Mouse (Mus musculus): Measurements from ENCODE around the gene Ttc7b. TPM values are rescaled to one million over a fixed set of nuclear protein-coding genes. Genes with fewer than 3 reads are reported as not detected.
A peak's percentile ranks its signal among the peaks of the same experiment; 100 is the strongest.

Ttc7b gene
- total and polyA plus RNA-seq, 3 experiments = 71.6 to 84.4 (median 82.0) TPM

- Histone ChIP-seq H3K27me3 (ENCODE audit: control insufficient read depth, insufficient read depth, low read length) (no peaks in the 10 kb centered on the region), H3K36me3 (ENCODE audit: control insufficient read depth, insufficient read depth, low read length) (peaks cover 5% of the 10 kb centered on the region), H3K4me1 (ENCODE audit: control insufficient read depth, insufficient read depth, low read length) (peaks cover 8% of the 10 kb centered on the region), H3K9ac (ENCODE audit: low read depth, low read length) (no peak overlapping the region), H3K79me2 (replicated peaks; ENCODE audit: control insufficient read depth, insufficient read depth, low read length) (no peaks in the 10 kb centered on the region; the same call in 1 of the 2 replicates), H3K27ac (no peak overlapping the region), H3K4me3 (no peak overlapping the region)
- 97% methylated on average over 7 of the region's 7 CpGs for WGBS
- no peak for TF ChIP-seq EP300 (IDR thresholded peaks at IDR 0.05; ENCODE audit: insufficient read depth, low read depth, low read length)
- no peak for TF ChIP-seq POLR2A (IDR thresholded peaks at IDR 0.05; ENCODE audit: insufficient read depth, low read depth, low read length)
- no peak for TF ChIP-seq CTCF (IDR thresholded peaks at IDR 0.05)
- DNase-seq = no peak
- intact Hi-C loops (cut with DNase I) = no loop called here
These were observed 62.9 kb downstream of the Ttc7b start for GRCm38 (mm10) chr12:100457701-100458100.

DNA sequence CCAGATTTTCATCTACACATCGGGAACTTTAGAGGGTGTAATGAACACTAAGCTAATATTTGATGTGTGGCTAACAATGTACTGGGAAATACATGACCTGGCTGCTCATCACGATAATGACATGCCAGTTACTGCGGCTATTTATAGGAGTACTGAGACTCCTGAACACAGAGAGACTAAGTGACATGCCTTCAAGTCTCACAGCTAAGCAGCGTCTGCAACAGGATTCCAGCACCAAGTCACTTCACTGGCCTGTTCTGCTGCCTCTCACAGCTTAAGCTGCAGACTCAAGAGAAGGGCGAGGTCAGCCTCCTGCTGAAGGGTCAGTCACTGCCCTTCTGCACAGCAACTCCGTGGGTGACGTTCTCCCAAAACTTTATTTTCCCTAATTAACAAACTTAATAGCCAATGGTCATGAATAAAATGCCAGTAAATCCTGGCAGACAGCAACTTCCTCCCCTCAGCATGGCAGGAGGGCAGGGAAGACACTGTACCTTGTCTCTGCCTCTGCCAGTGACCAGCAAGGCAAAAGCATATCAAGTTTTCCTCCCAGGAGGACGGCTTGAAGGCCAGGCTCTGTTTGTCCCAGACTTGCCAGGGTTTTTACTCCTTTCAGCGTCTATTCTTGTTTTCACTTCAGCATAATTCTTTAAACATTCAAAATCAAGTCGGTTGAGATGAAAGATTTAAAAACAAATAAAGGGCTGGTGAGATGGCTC is 64.2 kb downstream of the Ttc7b start:
- DNase-seq = no peak
- H3K27me3 ChIP-seq (ENCODE audit: control insufficient read depth, insufficient read depth, low read length) = no peaks in the 10 kb centered on the region
- 53% methylated on average over 10 of the region's 10 CpGs for WGBS
- intact Hi-C loops (cut with DNase I) = no loop called here
- H3K36me3 ChIP-seq (ENCODE audit: control insufficient read depth, insufficient read depth, low read length) = peaks cover 5% of the 10 kb centered on the region
- no peak overlapping the region for H3K4me3 ChIP-seq
- peak overlapping the region; percentile 83 for H3K27ac ChIP-seq
- H3K79me2 ChIP-seq (replicated peaks; ENCODE audit: control insufficient read depth, insufficient read depth, low read length) = no peaks in the 10 kb centered on the region; the same call in 1 of the 2 replicates
- TF ChIP-seq EP300 (IDR thresholded peaks at IDR 0.05; ENCODE audit: insufficient read depth, low read depth, low read length) (no peak), CTCF (IDR thresholded peaks at IDR 0.05) (no peak), POLR2A (IDR thresholded peaks at IDR 0.05; ENCODE audit: insufficient read depth, low read depth, low read length) (0 out of 2 replicates have a peak, but pooled peaks have one; percentile 20)
- H3K9ac ChIP-seq (ENCODE audit: low read depth, low read length) = no peak overlapping the region
- peaks cover 8% of the 10 kb centered on the region for H3K4me1 ChIP-seq (ENCODE audit: control insufficient read depth, insufficient read depth, low read length)

DNA sequence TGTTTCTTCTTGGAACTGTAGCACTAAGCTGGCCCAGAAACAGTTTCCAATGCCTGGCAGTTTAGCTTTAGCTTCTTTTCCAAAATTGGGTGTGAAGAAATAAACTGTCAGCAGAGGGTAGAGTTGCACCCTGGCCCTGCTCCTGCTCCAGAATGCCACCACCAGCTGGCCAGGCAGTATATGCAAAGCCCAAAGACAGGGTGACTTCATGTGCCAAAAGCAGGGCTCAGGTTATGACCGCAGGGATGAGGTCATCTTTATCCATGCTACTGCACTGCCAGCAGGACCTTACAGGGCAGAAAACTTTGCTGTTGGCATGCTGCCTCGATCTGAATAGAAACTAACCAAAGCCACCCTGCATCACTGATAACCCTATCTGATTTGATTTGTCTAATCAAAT is 65.2 kb downstream of the Ttc7b start:
- Histone ChIP-seq H3K4me3 (no peak overlapping the region), H3K27ac (peak overlapping the region; percentile 83), H3K9ac (ENCODE audit: low read depth, low read length) (no peak overlapping the region), H3K79me2 (replicated peaks; ENCODE audit: control insufficient read depth, insufficient read depth, low read length) (peaks cover 2% of the 10 kb centered on the region), H3K27me3 (ENCODE audit: control insufficient read depth, insufficient read depth, low read length) (no peaks in the 10 kb centered on the region), H3K36me3 (ENCODE audit: control insufficient read depth, insufficient read depth, low read length) (peaks cover 5% of the 10 kb centered on the region), H3K4me1 (ENCODE audit: control insufficient read depth, insufficient read depth, low read length) (peaks cover 8% of the 10 kb centered on the region)
- intact Hi-C loops (cut with DNase I) = no loop called here
- WGBS = 27% methylated on average over 2 of the region's 2 CpGs
- DNase-seq = peak; percentile 49 to 69
- TF ChIP-seq POLR2A (IDR thresholded peaks at IDR 0.05; ENCODE audit: insufficient read depth, low read depth, low read length) = no peak
- peak; percentile 61 for TF ChIP-seq CTCF (IDR thresholded peaks at IDR 0.05)
- 0 out of 2 replicates have a peak, but pooled peaks have one; percentile 57 for TF ChIP-seq EP300 (IDR thresholded peaks at IDR 0.05; ENCODE audit: insufficient read depth, low read depth, low read length)

DNA sequence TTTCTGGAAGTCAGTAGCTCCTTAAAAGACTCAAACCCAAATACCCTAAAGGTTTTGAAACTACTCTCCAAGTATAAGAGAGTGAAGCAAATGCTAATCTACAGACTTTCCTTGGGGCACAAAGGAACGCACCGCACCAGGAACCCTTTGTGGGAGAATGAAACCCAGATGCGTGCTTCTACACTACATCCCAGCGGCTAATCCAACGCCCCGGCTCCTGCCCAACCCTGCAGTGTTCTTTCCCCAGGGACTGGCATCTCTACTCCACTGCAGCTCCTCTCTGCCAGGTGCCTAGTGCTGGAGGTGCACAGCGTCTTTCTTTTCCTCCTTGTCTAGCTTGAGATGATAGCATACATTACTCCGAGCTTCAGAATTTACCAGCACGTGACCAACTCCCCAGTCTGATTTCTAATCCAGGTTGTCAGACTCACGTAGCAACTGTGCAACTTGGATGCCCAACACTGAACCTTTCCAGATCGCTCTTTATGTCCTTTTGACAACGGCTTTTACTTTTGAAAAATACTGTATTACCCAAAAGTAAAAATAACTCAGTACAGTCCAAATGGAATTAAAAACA is 72.8 kb downstream of the Ttc7b start:
- TF ChIP-seq CTCF (IDR thresholded peaks at IDR 0.05) (no peak), EP300 (IDR thresholded peaks at IDR 0.05; ENCODE audit: insufficient read depth, low read depth, low read length) (no peak), POLR2A (IDR thresholded peaks at IDR 0.05; ENCODE audit: insufficient read depth, low read depth, low read length) (no peak)
- Histone ChIP-seq H3K9ac (ENCODE audit: low read depth, low read length) (no peak overlapping the region), H3K27ac (no peak overlapping the region), H3K4me3 (no peak overlapping the region), H3K79me2 (replicated peaks; ENCODE audit: control insufficient read depth, insufficient read depth, low read length) (peaks cover 2% of the 10 kb centered on the region), H3K27me3 (ENCODE audit: control insufficient read depth, insufficient read depth, low read length) (no peaks in the 10 kb centered on the region), H3K4me1 (ENCODE audit: control insufficient read depth, insufficient read depth, low read length) (peaks cover 11% of the 10 kb centered on the region), H3K36me3 (ENCODE audit: control insufficient read depth, insufficient read depth, low read length) (peaks cover 6% of the 10 kb centered on the region; the same call in 1 of the 2 replicates)
- 70% methylated on average over 12 of the region's 12 CpGs for WGBS
- intact Hi-C loops (cut with DNase I) = no loop called here
- no peak for DNase-seq

- H3K36me3 ChIP-seq (ENCODE audit: control insufficient read depth, insufficient read depth, low read length) = peaks cover 6% of the 10 kb centered on the region; the same call in 1 of the 2 replicates
- TF ChIP-seq POLR2A (IDR thresholded peaks at IDR 0.05; ENCODE audit: insufficient read depth, low read depth, low read length) = no peak
- H3K27ac ChIP-seq = no peak overlapping the region
- no peaks in the 10 kb centered on the region for H3K27me3 ChIP-seq (ENCODE audit: control insufficient read depth, insufficient read depth, low read length)
- peaks cover 2% of the 10 kb centered on the region for H3K79me2 ChIP-seq (replicated peaks; ENCODE audit: control insufficient read depth, insufficient read depth, low read length)
- intact Hi-C loops (cut with DNase I) = no loop called here
- H3K4me1 ChIP-seq (ENCODE audit: control insufficient read depth, insufficient read depth, low read length) = peaks cover 11% of the 10 kb centered on the region
- WGBS = 19% methylated on average over 6 of the region's 6 CpGs
- H3K4me3 ChIP-seq = no peak overlapping the region
- H3K9ac ChIP-seq (ENCODE audit: low read depth, low read length) = no peak overlapping the region
- peak in 1 of 2 experiments; percentile 36 for DNase-seq
These were observed 73.5 kb downstream of the Ttc7b start for GRCm38 (mm10) chr12:100447161-100447560.

GRCm38 (mm10) chr12:100445686-100446085 is 74.9 kb downstream of the Ttc7b start:
- H3K79me2 ChIP-seq (replicated peaks; ENCODE audit: control insufficient read depth, insufficient read depth, low read length) = peaks cover under 1% of the 10 kb centered on the region
- H3K9ac ChIP-seq (ENCODE audit: low read depth, low read length) = no peak overlapping the region
- H3K4me3 ChIP-seq = no peak overlapping the region
- no peaks in the 10 kb centered on the region for H3K27me3 ChIP-seq (ENCODE audit: control insufficient read depth, insufficient read depth, low read length)
- H3K27ac ChIP-seq = no peak overlapping the region; the same call in 1 of the 2 replicates
- intact Hi-C loops (cut with DNase I) = no loop called here
- peaks cover 6% of the 10 kb centered on the region; the same call in 1 of the 2 replicates for H3K36me3 ChIP-seq (ENCODE audit: control insufficient read depth, insufficient read depth, low read length)
- TF ChIP-seq CTCF (IDR thresholded peaks at IDR 0.05) = no peak
- TF ChIP-seq EP300 (IDR thresholded peaks at IDR 0.05; ENCODE audit: insufficient read depth, low read depth, low read length) = no peak
- TF ChIP-seq POLR2A (IDR thresholded peaks at IDR 0.05; ENCODE audit: insufficient read depth, low read depth, low read length) = no peak
- WGBS = 86% methylated on average over 7 of the region's 7 CpGs
- H3K4me1 ChIP-seq (ENCODE audit: control insufficient read depth, insufficient read depth, low read length) = peaks cover 14% of the 10 kb centered on the region
- peak in 1 of 2 experiments; percentile 16 for DNase-seq

Data from heart, adult 2 months (tissue).